Comparison of ENCODE assay signal across 8 mouse cellular contexts in genomic region chr17:47834482-47834767, GRCm38 (mm10). TPM values are rescaled to one million over a fixed set of nuclear protein-coding genes. Genes with fewer than 3 reads are reported as not detected.
A peak's percentile ranks its signal among the peaks of the same experiment; 100 is the strongest.
DNase-seq lines count a peak whose midpoint lies in the region; ATAC-seq and TF ChIP-seq lines count a peak whose summit lies in the region.

Mdfi (minus strand) TSS chr17:47834691.

- TF ChIP-seq POLR2A in embryonic fibroblast, embryonic 13.5 days (IDR thresholded peaks at IDR 0.05; ENCODE audit: low read depth, low read length): no peak

- peak within 1 kb of the TSS; percentile 71 for H3K4me3 ChIP-seq in kidney, embryonic 16.5 days (ENCODE audit: low read length)
- H3K4me3 ChIP-seq in embryonic fibroblast, embryonic 13.5 days (ENCODE audit: insufficient read depth, low read length): peak within 1 kb of the TSS; percentile 60
- H3K4me3 ChIP-seq in limb, embryonic 10.5 days: peak within 1 kb of the TSS; percentile 71
- peak within 1 kb of the TSS; percentile 50 for H3K4me3 ChIP-seq in midbrain, embryonic 14.5 days (replicated peaks; ENCODE audit: low read depth, low read length)

- no peaks in the 10 kb centered on the region for H3K9me3 ChIP-seq in kidney, embryonic 16.5 days (ENCODE audit: low read length)
- no peaks in the 10 kb centered on the region for H3K9me3 ChIP-seq in limb, embryonic 10.5 days (replicated peaks)
- H3K9me3 ChIP-seq in midbrain, embryonic 14.5 days (ENCODE audit: control insufficient read depth, low read length): no peaks in the 10 kb centered on the region

- H3K27me3 ChIP-seq in kidney, embryonic 16.5 days (ENCODE audit: insufficient read depth, low read length): peaks cover 37% of the 10 kb centered on the region
- H3K27me3 ChIP-seq in limb, embryonic 10.5 days (ENCODE audit: low read depth, poor library complexity, severe bottlenecking): peaks cover 39% of the 10 kb centered on the region
- H3K27me3 ChIP-seq in midbrain, embryonic 14.5 days (ENCODE audit: control insufficient read depth, insufficient read depth, low read length): peaks cover 34% of the 10 kb centered on the region

- no peak for DNase-seq in kidney, adult 9 months
- no peak for DNase-seq in limb, embryonic 10.5 days (ENCODE audit: low spot score)
- DNase-seq in midbrain, embryonic 14.5 days: no peak
- DNase-seq in layer of hippocampus, adult 9-11 months: no peak
- no peak for DNase-seq in frontal cortex, postnatal 10 days (ENCODE audit: low spot score in 2 of 2)
- DNase-seq in layer of hippocampus, postnatal 36 days: no peak

- 4% methylated on average over 18 of the region's 18 CpGs for WGBS in kidney, embryonic 16.5 days
- WGBS in limb, embryonic 10.5 days: 3% methylated on average over 18 of the region's 18 CpGs
- 5% methylated on average over 18 of the region's 18 CpGs for WGBS in midbrain, embryonic 14.5 days

- H3K4me1 ChIP-seq in kidney, embryonic 16.5 days (ENCODE audit: insufficient read depth, low read length): peaks cover 47% of the 10 kb centered on the region
- H3K4me1 ChIP-seq in embryonic fibroblast, embryonic 13.5 days (ENCODE audit: control insufficient read depth, insufficient read depth, low read length): no peaks in the 10 kb centered on the region
- H3K4me1 ChIP-seq in limb, embryonic 10.5 days: peaks cover 61% of the 10 kb centered on the region
- peaks cover 15% of the 10 kb centered on the region; the same call in 1 of the 2 replicates for H3K4me1 ChIP-seq in midbrain, embryonic 14.5 days (ENCODE audit: control insufficient read depth, insufficient read depth, low read length)

- ATAC-seq in kidney, embryonic 16.5 days (ENCODE audit: low FRiP score, low TSS enrichment): no peak
- no peak for ATAC-seq in midbrain, embryonic 14.5 days (ENCODE audit: low FRiP score, low TSS enrichment)

- no peak for TF ChIP-seq CTCF in embryonic fibroblast, embryonic 13.5 days (IDR thresholded peaks at IDR 0.05; ENCODE audit: borderline replicate concordance, insufficient read depth, low read length)

- H3K9ac ChIP-seq in kidney, embryonic 16.5 days (replicated peaks; ENCODE audit: low read length): peak within 1 kb of the TSS; percentile 62
- H3K9ac ChIP-seq in midbrain, embryonic 14.5 days (replicated peaks; ENCODE audit: low read length): peak within 1 kb of the TSS; percentile 20; the same call in 1 of the 2 replicates

- H3K4me2 ChIP-seq in kidney, embryonic 16.5 days (replicated peaks; ENCODE audit: low read depth, low read length): peak within 1 kb of the TSS; percentile 87
- H3K4me2 ChIP-seq in midbrain, embryonic 14.5 days (ENCODE audit: low read length): peak within 1 kb of the TSS; percentile 88

- 0 out of 2 replicates have a peak, but pooled peaks cover 3% of the 10 kb centered on the region for H3K36me3 ChIP-seq in kidney, embryonic 16.5 days (ENCODE audit: insufficient read depth, low read length)
- peaks cover 14% of the 10 kb centered on the region for H3K36me3 ChIP-seq in limb, embryonic 10.5 days
- H3K36me3 ChIP-seq in midbrain, embryonic 14.5 days (ENCODE audit: control insufficient read depth, insufficient read depth, low read length): no peaks in the 10 kb centered on the region

- peak within 1 kb of the TSS; percentile 66 for H3K27ac ChIP-seq in kidney, embryonic 16.5 days (ENCODE audit: low read length)
- H3K27ac ChIP-seq in embryonic fibroblast, embryonic 13.5 days (ENCODE audit: insufficient read depth, low read length): no peak within 1 kb of the TSS
- H3K27ac ChIP-seq in limb, embryonic 10.5 days: peak within 1 kb of the TSS; percentile 90
- no peak within 1 kb of the TSS for H3K27ac ChIP-seq in midbrain, embryonic 14.5 days (replicated peaks; ENCODE audit: low read depth, low read length)

RNA-seq across cellular contexts. Expression of gene Mdfi, which starts in this region (rescaled TPM):
- polyA plus RNA-seq in kidney, embryonic 16.5 days (2015; fragmentation: Nextera tagmentation; extraction: Ambion mirVana): 13.9 and 14.0 TPM in 2 replicates
- polyA plus RNA-seq in embryonic fibroblast, embryonic 13.5 days (2011; ENCODE audit: insufficient read length, low read depth, missing spikeins): 8.8 and 13.7 TPM in 2 replicates
- 18.9 and 21.6 TPM in 2 replicates for polyA plus RNA-seq in limb, embryonic 10.5 days (2016; fragmentation: Nextera tagmentation; extraction: Ambion mirVana)
- polyA plus RNA-seq in midbrain, embryonic 14.5 days (2014; fragmentation: Nextera tagmentation; extraction: Ambion mirVana): 8.3 and 8.4 TPM in 2 replicates
- total RNA-seq in layer of hippocampus, postnatal 36 days (2021): under 1 TPM; 0.40 to 0.91 TPM

Comparison
In these comparisons a context has a peak if more than half of its experiments do, and no peak if none do; other contexts are left out.
1. H3K27ac ChIP-seq: peak in kidney, embryonic 16.5 days (single experiment) and limb, embryonic 10.5 days (single experiment); none in embryonic fibroblast, embryonic 13.5 days (single experiment) and midbrain, embryonic 14.5 days (single experiment).
2. Peak in every context shown above with its lines, with median percentiles within 50 percentile points of each other: H3K4me3 ChIP-seq.